Mouse (Mus musculus) embryonic fibroblast, embryonic 13.5 days (primary cell): ENCODE measurements at regions not wholly inside any gene's neighbourhood (a gene's known extent, or its start where the extent isn't known, plus 50 kb on each side); places are given as distances from the start of the nearest gene placed in this dataset.

Experiments
- CTCF ChIP-seq: IDR thresholded peaks from 2 replicates; pipeline ENCODE4 v1.5.1; 2011; ENCODE audit warnings: mild to moderate bottlenecking, control low read depth, low read length, moderate library complexity, borderline replicate concordance; ENCODE audit not compliant: insufficient read depth
- POLR2A ChIP-seq: IDR thresholded peaks from 2 replicates; pipeline ENCODE4 v1.6.1; 2011; ENCODE audit warnings: low read depth, mild to moderate bottlenecking, control low read depth, low read length, moderate library complexity

DNA sequence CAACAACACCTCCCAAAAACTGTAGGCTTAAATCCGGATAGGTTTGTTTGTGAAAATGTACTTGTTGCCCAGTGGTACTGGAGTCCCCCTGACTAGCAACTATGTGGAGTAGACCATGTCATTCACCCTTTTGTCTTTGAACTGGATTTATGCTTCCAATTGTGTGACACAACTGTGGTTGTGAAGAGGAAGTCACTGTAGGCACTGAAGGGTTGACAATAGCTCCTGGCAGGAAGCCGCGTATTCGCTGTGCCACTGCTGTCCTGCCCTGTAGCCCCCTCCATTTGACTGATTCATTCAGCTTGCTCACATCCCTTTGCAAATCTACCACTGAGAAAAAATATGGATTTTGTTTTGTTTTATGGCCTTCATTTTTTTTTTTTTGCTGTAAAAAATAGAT is 353.9 kb downstream of the Btg1 start:
- TF ChIP-seq CTCF (no peak), POLR2A (no peak)
